Mouse (Mus musculus) embryo, embryonic 9.5 days (tissue): ENCODE data around the gene Zfp518a.

Experiments used
- DNase-seq: peaks from one replicate; pipeline ENCODE4 v3.0.0-alpha.2; 2017; ENCODE audit errors: extremely low spot score

Gene Zfp518a

DNA sequence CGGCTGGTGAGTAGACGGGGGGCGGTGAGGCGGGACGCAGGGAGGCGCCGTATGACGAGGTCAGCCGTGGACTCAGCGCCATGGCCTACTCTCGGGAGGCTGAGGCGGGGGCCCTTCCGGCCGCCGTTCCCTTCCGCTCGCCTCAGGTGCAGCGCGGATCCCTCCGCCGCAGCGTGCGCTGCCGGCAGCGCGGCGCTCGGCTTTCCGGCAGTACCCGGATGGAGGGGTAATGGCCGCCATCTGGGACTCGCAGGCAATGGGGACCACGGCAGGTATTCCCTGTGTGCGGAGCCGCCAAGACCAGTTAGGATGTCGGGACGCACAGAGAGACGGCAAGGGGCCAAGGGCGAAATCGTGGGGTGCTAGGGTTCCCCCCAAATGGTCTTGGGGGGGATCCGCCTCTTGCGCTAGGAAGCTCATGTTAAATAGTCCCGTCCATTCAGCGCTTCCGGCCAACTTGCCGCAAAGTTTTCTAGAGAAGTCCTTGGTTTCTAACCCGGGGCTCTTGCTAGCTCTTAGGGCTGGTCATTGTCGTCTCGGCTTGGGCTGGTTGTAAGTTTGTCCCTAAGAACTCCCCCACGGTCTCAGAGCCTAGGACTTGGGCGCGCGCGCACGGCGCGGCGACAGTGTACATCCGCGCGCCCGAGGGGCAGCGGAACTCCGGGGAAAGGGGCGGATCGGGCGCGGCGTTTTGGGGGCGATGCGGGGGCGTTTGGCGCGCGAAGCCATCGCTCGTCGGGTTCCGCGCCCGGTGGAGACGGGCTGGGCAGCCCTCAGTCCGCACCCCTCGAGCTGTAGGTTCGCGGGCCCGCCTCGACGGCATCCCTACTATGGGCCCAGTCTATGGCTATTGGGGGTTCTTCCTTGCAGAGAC lies at the start of gene Zfp518a:
Zfp518a (plus strand) TSS at position 187 of the 874 bp plus-strand sequence.
- DNase-seq: peak; percentile 94

DNA sequence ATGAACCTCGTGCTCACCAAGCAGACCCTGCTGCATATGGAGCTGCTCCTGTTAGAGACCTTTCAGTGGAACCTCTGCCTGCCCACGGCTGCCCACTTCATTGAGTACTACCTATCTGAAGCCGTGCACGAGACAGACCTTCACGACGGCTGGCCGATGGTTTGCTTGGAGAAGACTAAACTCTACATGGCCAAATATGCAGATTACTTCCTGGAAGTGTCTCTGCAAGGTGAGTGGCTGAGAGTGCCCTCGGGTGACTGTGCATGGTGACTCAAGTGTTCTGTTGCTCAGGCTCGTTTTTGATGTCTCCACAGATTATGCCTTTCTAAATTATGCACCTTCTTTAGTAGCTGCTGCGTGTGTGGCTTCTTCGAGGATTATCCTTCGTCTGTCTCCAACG lies 49.8 kb upstream of the Zfp518a start:
- DNase-seq: no peak

DNA sequence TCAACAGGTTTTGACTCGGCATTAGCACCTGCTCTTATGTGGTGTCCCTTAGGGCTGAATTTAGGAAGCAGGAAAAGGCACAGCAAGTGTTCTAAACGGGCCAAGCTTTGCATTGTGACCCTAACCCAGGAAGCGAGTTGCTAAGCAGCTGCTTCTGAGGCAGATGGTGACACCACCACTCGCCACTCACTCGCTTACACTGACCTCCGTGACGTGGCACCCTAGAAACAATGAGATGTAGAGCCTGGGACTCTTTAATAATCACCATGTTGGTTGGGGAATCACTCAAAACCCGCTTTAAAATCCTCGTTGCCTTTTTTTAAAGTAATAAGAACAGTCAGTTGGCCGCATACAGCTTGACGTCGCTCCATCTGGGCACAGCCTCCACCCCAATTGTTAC lies 45.1 kb upstream of the Zfp518a start:
- DNase-seq: no peak

DNA sequence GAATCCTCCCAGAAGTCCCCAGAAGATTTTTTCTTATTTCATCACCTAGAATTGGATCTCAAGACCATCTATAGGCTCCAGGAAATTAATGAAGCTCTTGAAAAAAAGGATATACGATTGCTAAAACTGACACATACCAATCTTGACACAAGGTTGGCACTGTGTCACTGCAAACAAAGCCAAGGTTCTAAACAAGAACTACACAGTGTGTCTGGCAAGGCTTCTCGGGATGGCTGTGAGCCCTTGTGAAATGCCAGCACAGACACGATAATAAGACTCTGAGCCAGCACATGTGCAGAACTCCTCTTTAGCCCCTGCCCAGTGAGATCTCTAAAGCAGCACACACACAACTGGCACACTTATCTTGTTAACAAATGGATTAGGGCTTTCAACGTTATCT lies 35.0 kb upstream of the Zfp518a start:
- no peak for DNase-seq

DNA sequence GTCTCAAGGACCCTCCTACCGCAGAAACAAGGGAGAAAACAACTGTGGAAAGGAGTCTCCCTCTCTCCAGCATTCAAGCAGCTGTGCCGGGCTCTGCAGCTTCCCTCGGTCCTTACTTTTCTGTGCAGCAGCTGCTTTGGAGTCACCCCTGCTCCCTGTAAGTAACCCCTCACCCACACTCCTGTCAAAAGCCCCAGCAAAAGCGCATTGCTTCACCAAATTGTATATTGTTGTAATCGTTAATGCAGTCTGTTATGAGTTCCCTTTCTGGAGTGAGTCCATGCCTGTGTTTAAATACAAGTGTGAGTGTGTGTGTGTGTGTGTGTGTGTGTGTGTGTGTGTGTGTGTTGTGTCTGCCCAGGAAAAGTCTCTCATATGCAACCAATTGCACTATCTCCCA lies 26.2 kb upstream of the Zfp518a start:
- no peak for DNase-seq

DNA sequence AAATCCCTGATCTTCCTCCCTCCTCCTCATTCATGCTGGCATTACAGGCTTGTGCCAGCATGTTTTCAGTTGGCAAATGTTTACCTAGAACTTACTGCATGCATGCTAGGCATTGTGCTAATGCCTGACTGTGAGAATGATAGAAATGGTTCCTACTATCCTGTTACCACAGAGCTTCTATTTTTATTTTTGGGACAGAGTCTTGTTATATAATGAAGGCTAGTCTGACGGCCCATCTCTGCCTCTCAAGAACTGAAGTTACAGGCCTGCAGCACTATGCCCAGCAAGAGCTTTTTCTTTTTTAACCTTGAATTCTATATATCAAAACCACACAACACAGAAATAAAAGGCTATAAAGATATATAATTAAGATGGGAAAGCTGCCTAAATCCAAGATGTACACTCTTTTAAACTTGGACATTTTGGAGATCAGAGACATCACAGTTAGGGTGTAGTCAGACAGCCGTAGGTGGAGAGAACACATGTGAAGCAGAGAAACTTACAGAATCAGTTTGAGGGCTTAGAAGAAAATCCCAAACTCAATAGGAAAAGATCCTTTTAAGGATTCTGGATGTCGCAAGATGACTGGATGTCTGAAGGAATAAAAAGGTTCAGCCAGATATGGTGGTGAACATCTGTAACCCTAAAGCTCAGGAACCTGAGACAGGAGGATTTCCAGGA lies 24.9 kb upstream of the Zfp518a start:
- no peak for DNase-seq

DNA sequence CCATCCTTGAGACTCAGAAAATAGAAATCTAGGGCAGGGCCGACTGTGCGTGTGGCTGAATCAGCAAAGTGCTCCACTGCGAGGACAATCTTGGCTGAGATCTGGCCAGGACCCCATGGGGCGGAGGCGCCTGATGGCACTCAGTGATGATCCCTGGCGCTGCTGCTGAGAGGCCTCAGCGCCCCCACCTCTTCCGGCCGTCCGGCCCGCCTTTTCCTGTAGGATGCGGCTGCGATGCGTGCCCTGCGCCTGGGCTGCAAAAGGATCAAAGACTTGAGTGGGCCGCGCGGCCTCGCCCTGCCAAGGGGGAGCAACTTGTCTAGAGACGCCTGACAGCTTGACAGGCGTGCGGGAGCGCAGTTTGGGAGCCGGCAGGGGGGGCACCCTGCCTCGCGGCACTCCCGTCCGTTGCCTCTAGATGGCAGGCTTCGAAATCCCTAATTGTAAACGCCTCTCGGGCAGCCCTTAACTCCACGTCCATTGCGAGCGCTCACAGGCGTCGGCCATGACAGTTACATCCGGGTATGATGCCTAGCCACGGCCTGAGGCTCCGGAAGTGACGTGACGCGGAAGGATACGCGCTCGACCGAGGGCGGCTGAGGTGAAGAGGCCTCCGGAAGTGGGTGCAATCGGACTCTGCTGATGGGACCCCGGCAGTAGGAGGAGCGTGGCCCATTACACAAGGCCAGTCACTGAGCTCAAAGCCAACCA lies 21.4 kb upstream of the Zfp518a start:
- peak; percentile 95 for DNase-seq

GRCm38 (mm10) chr19:40881700-40882099 lies 12.8 kb upstream of the Zfp518a start:
- DNase-seq: no peak

DNA sequence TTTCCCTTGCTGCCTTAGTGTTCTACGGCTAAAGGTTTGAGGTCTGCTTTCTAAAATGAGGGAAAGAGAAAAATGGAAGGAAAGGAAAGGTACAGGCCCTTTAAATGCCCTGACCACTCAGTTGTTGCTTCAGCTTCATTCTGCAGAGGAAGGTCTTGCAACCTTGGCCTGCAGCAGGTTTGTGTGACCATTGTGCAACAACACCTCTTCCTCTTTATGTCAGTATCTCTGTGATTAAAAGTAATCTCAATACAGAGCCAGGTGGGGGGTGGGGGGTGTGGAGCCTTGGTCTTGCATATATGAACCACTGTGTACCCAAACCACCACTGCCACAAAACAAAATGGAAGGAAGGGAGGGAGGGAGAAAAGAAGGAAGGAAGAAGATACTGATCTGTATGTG lies 5.6 kb upstream of the Zfp518a start:
- no peak for DNase-seq

GRCm38 (mm10) chr19:40894071-40894506 lies 416 bp upstream of the Zfp518a start:
- no peak for DNase-seq

DNA sequence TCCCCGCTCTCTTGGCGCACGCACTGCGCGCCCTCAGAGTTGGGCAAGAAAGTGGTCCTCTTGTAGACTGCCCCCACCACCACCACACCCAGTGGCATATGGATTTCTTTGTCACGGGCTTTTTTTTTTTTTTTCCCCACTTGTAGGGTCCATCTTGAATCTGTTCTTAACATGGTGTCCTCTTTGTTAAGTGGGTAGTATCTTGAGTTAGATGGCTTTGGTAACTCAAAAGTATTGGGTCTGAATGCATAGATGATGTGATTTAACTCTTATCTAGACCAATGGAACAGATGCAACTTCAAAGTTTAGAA lies 843 bp downstream of the Zfp518a start:
- no peak for DNase-seq

DNA sequence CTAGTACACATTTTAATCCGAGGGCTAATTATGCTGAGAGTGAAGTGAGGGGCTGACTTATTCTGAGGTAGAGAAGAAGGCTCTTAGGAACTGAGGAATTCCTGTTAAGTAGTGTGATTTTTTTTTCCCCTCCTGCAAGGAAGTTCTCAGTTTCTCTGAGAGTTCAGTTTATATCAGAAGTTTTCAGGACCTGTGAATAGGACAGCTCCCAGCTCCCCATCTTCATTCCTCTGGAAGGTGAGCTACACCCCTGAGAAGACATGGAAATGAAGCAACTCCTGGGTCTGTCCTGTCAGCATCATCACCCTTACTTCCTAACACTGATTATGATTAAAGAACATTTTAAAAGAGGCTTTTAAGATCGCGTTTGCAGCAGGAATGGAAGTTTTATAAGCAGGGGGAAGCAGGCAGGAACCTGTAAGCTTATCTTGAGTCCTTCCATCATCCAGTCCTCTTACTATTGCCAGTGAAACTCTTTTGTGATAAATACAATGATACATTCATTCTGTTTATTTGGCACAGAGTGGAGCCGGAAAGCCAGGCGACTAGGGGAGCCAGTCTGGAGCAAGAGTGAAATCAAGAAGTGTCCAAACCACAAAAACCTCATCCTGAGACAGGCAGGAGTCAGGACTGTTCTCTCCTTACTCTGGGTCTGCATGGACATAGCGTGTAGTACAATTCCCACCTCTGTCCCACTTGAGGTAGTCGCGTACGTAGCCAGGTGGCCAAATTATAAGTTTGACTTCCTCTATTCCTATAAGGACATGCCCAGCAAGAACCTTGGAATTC lies 37.3 kb downstream of the Zfp518a start:
- DNase-seq: no peak

DNA sequence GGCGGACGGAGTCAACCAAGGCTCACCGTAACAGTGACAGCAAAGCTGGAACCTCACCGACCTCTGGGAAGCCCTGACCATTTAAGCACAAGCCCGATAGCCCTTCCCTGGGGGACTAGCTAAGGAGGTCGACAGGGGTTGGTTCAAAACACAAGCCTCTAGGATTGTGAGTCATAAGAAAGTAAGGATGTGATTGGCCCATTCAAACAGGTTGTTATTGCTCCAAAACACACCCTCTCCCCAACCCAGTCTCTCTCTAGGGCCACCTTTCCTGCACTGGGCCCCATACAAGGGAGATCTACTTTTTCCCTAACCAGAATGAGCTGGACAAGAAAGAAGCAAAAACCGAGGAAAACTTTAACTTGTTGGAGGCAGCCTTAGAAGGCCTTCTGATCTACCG lies 40.9 kb downstream of the Zfp518a start:
- no peak for DNase-seq

DNA sequence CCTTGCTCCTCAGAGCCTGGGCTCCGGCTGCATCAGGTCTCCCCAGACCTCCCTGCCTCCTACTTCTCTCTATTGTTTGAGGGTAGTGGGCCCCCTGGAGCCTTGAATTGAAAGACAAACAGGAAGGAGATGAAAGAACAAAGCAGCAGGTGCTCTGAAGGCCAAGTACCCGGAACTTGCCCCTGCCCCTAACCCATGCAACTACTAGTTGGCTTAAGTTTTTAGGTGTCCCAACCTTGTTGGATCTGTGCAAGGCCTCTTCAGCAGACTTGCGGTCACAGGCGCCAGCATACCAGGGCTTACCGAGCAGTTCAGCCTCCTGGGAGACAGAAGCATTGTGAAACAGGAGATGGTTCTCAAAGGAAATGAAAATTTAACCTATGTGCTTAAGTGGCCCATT lies 41.5 kb downstream of the Zfp518a start:
- no peak for DNase-seq

GRCm38 (mm10) chr19:40943552-40943951 lies 49.0 kb downstream of the Zfp518a start:
- DNase-seq: no peak

DNA sequence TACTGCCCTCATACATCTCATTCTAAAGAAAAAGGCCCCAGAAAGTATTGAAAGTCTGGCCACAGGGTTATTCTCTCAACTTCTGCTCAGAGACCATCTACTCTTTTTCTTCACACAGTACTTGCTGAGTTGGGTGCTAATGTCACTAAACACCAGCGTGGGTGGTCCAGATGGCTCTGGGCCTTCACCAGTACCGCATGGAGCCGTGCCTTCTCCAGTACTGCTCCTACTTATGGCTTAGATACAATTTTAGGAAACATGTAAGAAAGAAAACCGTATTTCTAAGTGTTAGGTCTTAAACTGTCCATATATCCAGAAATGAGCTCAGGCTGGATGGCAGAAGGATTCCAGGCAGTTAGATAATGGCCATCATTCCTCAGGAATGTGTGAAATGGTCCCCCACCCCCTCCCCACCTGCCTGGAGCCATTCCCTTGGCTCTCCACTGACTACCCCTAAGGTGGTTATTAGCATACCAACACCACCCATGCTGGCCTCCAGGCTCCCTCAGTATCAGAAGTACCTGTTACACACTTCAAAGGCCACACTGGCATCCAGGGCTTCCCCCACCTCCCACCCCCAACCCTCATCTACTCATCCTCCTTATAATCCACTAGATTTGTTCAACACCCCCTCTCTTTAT lies 52.6 kb downstream of the Zfp518a start:
- no peak for DNase-seq

DNA sequence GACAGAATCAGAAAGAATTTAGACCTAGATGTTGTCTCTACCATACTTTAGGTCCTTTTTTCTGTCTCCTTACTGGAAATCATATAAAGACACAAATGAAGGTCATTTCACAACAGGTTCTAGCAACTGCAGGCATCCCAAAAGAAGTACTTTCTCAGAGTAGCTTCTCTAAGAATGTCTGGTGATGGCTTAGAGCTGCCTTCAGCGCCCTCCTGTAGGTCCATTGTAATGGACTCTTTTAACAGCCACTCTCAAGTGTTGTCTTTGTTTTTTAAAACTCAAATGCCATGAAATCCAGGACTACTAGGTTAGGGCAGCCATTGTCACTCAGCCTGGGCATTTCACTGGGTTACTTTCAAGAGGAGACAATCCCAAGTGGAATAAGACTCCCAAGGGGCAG lies 64.5 kb downstream of the Zfp518a start:
- no peak for DNase-seq

DNA sequence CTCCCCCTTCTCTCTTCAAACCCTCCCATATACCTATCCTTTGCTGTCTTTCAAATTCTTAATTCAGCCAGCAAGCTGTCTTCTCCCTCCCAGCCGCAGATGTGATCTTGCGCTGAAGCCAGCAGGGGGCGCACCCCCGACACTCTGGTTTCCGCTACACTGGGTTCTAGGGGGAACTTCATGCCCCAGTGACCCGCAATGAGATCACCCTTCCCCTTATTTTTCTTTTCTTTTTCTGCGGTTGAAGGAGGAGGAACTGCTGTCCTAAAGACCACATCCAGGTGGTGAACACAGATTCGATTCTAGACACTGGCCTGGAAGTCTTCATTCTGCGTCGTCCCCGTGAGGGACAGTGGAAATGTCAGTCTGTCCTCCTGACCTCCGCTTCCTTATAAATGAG lies 68.5 kb downstream of the Zfp518a start:
- peak; percentile 40 for DNase-seq

DNA sequence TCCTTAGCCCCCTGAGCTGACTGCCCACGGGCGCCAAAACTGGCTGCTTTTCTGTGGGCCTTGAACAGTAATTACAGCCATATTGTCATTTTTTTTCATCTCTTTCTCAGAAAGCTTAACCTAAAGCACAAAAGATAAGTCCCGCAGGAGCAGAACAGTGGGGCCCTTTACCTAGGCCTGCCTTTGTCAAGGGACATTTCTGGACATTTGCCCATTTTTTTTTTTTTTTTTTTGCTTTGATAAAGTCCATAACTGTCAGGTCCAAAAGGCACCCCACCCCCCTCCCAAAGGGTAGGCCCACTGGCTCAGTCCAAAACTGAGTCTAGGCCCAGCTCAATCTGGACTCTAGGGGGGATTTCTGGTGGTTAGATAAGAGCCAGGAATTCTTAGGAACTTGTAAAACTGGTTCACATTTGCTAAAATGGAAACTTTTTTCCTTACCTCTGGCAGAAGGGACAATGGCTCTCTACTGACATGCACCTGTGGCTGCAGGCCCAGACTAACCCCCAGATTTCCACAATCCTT lies 69.9 kb downstream of the Zfp518a start:
- DNase-seq: no peak

- DNase-seq: no peak
Observed at GRCm38 (mm10) chr19:40964936-40965850, 70.7 kb downstream of the Zfp518a start.
